Mouse (Mus musculus) lung, postnatal 25 days (tissue): ENCODE data around the gene Pde4a.
"Not testable (repeated sequence)": the region's sequence is repeated elsewhere in the genome, so short reads cannot be mapped to it uniquely, and the experiment has no call there.

Source experiments
- DNase-seq: peaks from one replicate; pipeline ENCODE4 v3.0.0; 2022; ENCODE audit warnings: low spot score

Gene Pde4a

GRCm38 (mm10) chr9:21220490-21221382 is 55.2 kb downstream of the Pde4a start:
- peak; percentile 97 for DNase-seq

- peak; percentile 77 for DNase-seq
These were observed 55.9 kb downstream of the Pde4a start for GRCm38 (mm10) chr9:21221383-21221929.

GRCm38 (mm10) chr9:21223490-21223889 is 58.0 kb downstream of the Pde4a start:
- not testable (repeated sequence) for DNase-seq

- no peak for DNase-seq
These were observed 58.4 kb downstream of the Pde4a start for GRCm38 (mm10) chr9:21223906-21224305.

GRCm38 (mm10) chr9:21224576-21225414 is 59.3 kb downstream of the Pde4a start:
- DNase-seq, result no peak

GRCm38 (mm10) chr9:21225415-21225758 is 59.9 kb downstream of the Pde4a start:
- no peak for DNase-seq

- no peak for DNase-seq
These were observed 61.8 kb downstream of the Pde4a start for GRCm38 (mm10) chr9:21227342-21227741.

GRCm38 (mm10) chr9:21231551-21231950 is 66.0 kb downstream of the Pde4a start:
- no peak for DNase-seq

GRCm38 (mm10) chr9:21232867-21233266 is 67.4 kb downstream of the Pde4a start:
- no peak for DNase-seq

- no peak for DNase-seq
These were observed 67.9 kb downstream of the Pde4a start for GRCm38 (mm10) chr9:21233366-21233765.

GRCm38 (mm10) chr9:21233805-21234204 is 68.3 kb downstream of the Pde4a start:
- no peak for DNase-seq

GRCm38 (mm10) chr9:21235341-21235740 is 69.8 kb downstream of the Pde4a start:
- no peak for DNase-seq

- DNase-seq, result no peak
These were observed 71.5 kb downstream of the Pde4a start for GRCm38 (mm10) chr9:21236991-21237367.

GRCm38 (mm10) chr9:21237368-21238003 is 72.0 kb downstream of the Pde4a start:
- DNase-seq, result no peak

GRCm38 (mm10) chr9:21238004-21238732 is 72.7 kb downstream of the Pde4a start:
- DNase-seq, result no peak

GRCm38 (mm10) chr9:21238733-21239464 is 73.4 kb downstream of the Pde4a start, which contains the start of gene Keap1:
TSS of gene Keap1 (minus strand) at chr9:21239361.
- peak; percentile 79 for DNase-seq

- no peak for DNase-seq
These were observed 73.9 kb downstream of the Pde4a start for GRCm38 (mm10) chr9:21239465-21239848.

- peak; percentile 87 for DNase-seq
These were observed 75.8 kb downstream of the Pde4a start for GRCm38 (mm10) chr9:21241343-21241742.

- no peak for DNase-seq
These were observed 78.4 kb downstream of the Pde4a start for GRCm38 (mm10) chr9:21243826-21244427.

GRCm38 (mm10) chr9:21244428-21245112 is 79.1 kb downstream of the Pde4a start:
- no peak for DNase-seq
